Mouse (Mus musculus) bone marrow macrophage, adult 2 months (primary cell): ENCODE measurements around the gene Mgat4b.

Source experiments
- CTCF ChIP-seq: IDR thresholded peaks from 2 replicates; pipeline ENCODE4 v1.5.1; 2012; ENCODE audit warnings: low read depth, mild to moderate bottlenecking, low read length, moderate library complexity
- POLR2A ChIP-seq: IDR thresholded peaks from 2 replicates; pipeline ENCODE4 v1.6.1; 2012; ENCODE audit warnings: mild to moderate bottlenecking, low read depth, low read length, borderline replicate concordance

DNA sequence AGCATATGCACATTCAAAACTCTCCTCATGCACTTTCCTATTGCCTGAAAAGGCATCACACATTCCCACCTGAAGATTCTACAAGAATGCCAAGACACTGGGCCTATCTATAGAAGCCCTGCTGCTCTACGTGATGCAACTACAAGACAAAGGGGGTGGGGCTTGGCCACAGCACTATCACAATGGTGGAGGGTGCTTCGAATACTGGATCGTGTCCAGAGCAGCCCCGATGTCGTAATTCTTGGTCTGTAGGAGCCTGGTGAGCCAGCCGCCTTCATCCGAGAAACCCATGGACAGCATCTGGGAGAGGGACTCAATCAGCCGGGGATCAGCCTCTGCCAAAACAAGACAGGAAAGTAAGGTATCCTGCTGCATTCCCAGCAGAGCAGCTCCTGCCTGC, 10.1 kb upstream of the Mgat4b start:
- TF ChIP-seq CTCF (no peak), POLR2A (no peak)
